Mouse (Mus musculus): ENCODE measurements at regions not wholly inside any gene's neighbourhood (a gene's known extent, or its start where the extent isn't known, plus 50 kb on each side); places are given as distances from the start of the nearest gene placed in this dataset.

DNA sequence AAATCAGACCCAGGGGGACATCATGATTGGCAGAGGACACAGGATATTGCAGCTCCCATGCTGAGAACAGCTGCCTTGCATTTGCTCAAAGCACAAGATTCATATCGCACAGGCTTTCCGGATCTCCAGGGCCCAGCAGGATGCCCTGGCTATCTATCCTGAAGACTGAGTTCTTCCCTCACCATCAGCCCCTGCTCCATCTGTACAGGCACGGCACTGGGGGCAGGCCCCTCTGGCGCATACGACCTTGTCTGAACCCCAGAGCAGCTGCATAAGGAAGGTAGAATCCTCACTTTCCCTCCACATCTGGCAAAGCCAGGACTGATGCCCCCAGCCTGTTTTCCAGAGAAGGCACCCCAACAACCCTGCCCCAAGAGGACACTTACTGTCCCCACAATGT, 266.8 kb downstream of the Tns1 start:
- no peak overlapping the region for H3K27ac ChIP-seq
- no peak overlapping the region for H3K4me3 ChIP-seq
- TF ChIP-seq CTCF (IDR thresholded peaks at IDR 0.05), result no peak
- DNase-seq, result no peak
- intact Hi-C loops (cut with DNase I), result no loop called here

- no peak overlapping the region for H3K4me3 ChIP-seq
- intact Hi-C loops (cut with DNase I), result no loop called here
- no peak for DNase-seq
- H3K27ac ChIP-seq, result no peak overlapping the region
- TF ChIP-seq CTCF (IDR thresholded peaks at IDR 0.05), result no peak
Measured at GRCm38 (mm10) chr1:73856811-73857210, 267.4 kb downstream of the Tns1 start.

GRCm38 (mm10) chr1:73855306-73855705, 268.9 kb downstream of the Tns1 start:
- Histone ChIP-seq H3K27ac (no peak overlapping the region), H3K4me3 (no peak overlapping the region)
- DNase-seq, result no peak
- no peak for TF ChIP-seq CTCF (IDR thresholded peaks at IDR 0.05)
- intact Hi-C loops (cut with DNase I), result no loop called here

DNA sequence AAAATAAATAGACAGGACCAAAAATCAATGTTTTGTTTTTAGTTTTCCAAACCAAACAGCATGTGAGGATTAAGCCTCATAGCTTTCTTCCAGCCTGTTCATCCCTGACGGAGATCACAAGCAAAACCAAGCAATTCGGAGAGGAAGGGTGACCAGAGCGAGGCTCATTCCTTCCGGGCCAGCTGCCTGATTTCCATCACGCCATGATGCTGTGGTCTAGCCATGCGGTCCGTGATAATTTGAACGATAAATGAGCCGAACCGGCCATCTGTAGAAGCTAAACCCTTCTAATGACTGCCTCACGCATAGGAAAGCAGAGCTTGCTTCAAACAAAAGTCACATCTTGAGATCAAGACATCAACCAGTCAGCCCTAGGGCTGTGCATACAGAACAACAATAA, 270.4 kb downstream of the Tns1 start:
- TF ChIP-seq CTCF (IDR thresholded peaks at IDR 0.05), result no peak
- Histone ChIP-seq H3K4me3 (no peak overlapping the region), H3K27ac (no peak overlapping the region)
- no peak for DNase-seq
- intact Hi-C loops (cut with DNase I), result no loop called here

GRCm38 (mm10) chr1:73850173-73851014, 273.9 kb downstream of the Tns1 start:
- H3K27ac ChIP-seq, result no peak overlapping the region
- TF ChIP-seq CTCF (IDR thresholded peaks at IDR 0.05), result no peak
- H3K4me3 ChIP-seq, result no peak overlapping the region
- no peak for DNase-seq
- intact Hi-C loops (cut with DNase I), result no loop called here

GRCm38 (mm10) chr1:73848370-73848769, 275.9 kb downstream of the Tns1 start:
- TF ChIP-seq CTCF (IDR thresholded peaks at IDR 0.05), result no peak
- intact Hi-C loops (cut with DNase I), result no loop called here
- Histone ChIP-seq H3K27ac (no peak overlapping the region), H3K4me3 (no peak overlapping the region)
- DNase-seq, result no peak

DNA sequence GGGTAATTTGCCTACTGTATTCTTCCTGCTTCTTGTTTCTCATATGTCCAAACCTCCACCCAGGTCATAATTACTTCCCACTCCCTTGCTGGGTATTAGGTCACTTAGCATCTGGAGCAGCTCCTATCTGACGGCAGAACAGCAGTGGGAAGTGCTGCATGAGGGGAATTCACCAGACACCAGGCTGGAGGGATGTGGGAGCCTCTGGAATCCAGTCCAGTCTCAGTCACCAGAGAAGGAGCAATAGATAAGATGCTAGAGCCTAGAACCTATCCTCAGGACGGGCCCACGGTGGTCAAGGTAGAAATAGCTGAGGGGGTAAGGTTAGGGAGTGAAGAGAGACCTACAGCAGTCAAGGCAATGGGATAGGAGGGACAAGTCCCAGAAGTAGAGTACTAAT, 277.1 kb downstream of the Tns1 start:
- H3K4me3 ChIP-seq, result no peak overlapping the region
- intact Hi-C loops (cut with DNase I), result no loop called here
- no peak for TF ChIP-seq CTCF (IDR thresholded peaks at IDR 0.05)
- no peak overlapping the region for H3K27ac ChIP-seq
- no peak for DNase-seq

GRCm38 (mm10) chr1:73845115-73845514, 279.1 kb downstream of the Tns1 start:
- intact Hi-C loops (cut with DNase I), result no loop called here
- Histone ChIP-seq H3K4me3 (no peak overlapping the region), H3K27ac (no peak overlapping the region)
- DNase-seq, result no peak
- TF ChIP-seq CTCF (IDR thresholded peaks at IDR 0.05), result no peak

DNA sequence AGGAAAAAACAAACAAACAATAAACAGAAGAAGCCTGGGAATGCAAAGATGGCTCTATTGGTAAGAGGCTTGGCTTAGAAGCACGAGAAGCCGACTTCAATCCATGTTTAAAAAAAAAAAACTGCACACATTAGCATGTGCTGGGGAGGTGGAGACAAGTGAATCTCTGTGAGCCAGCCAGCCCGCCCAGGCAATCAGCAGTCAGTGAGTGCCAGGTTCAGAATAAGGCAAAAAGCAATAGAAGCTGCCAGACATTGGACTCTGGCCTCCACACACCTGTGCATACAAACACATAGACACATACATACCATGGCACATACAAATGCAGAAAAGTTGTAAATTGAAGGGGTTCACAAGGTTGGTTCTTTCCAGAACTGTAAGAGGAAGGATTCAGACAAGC, 279.7 kb downstream of the Tns1 start:
- no peak for TF ChIP-seq CTCF (IDR thresholded peaks at IDR 0.05)
- DNase-seq, result no peak
- Histone ChIP-seq H3K27ac (no peak overlapping the region), H3K4me3 (no peak overlapping the region)
- intact Hi-C loops (cut with DNase I), result no loop called here

DNA sequence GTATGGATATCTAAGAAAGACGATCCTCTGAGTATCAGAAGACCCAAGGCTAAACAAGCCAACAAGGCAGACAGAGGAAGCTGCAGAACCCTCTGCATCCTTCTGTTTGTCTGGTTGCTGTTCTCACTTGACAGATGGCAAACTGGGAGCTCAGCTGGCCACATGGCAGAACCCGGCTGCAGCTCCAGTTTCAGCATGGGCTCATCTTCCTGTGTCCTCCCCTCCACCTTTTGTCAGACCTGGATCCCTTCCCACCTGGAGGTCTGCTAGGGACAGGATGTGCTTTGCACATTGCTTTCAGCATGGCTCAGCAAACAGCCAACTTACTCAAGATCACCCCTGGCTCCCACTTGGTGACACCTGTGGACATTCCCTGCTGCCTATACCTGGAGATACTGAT, 284.9 kb downstream of the Tns1 start:
- TF ChIP-seq CTCF (IDR thresholded peaks at IDR 0.05), result no peak
- intact Hi-C loops (cut with DNase I), result no loop called here
- Histone ChIP-seq H3K27ac (peak overlapping the region; percentile 63), H3K4me3 (no peak overlapping the region)
- peak; percentile 68 for DNase-seq

DNA sequence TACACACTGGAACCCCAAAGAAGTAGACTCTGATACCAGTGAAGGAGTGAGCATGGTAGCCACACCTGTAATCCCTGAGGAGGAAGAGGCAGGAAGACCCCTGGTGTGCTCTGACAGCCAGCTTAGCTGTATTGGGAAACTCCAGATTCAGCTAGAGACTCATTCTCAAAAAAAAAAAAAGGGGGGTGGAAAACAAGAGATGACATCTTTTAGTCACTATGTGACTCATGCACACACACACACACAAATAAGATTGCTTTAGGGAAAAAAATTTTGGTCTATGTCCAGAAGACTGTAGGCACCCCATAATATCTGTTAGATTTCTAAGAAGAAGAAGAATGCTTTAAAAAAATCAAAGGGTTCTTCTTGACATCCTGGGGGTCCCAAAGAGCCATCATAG, 287.6 kb downstream of the Tns1 start:
- no peak for TF ChIP-seq CTCF (IDR thresholded peaks at IDR 0.05)
- intact Hi-C loops (cut with DNase I), result no loop called here

DNA sequence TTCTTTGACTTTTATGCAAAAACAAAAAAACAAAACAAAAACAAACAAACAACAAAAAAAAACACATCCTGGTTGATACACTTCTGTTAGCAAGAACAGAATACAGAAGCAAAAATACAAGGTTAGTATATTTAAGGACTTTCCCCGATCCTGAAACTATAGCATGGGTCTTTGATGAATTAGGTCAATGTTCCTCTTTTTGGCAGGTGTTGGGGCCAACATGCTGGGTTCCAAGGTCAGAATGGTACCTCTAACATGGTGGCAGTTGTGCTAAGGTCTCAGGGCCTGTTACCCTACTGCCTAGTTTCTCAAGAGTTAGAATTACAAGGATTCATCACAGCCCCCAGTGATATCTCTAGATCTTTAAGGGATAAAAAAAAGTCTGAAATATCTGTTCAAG, 289.7 kb downstream of the Tns1 start:
- TF ChIP-seq CTCF (IDR thresholded peaks at IDR 0.05), result no peak
- DNase-seq, result no peak
- Histone ChIP-seq H3K27ac (no peak overlapping the region), H3K4me3 (no peak overlapping the region)
- intact Hi-C loops (cut with DNase I), result no loop called here

More for the DNA sequence above, 287.6 kb downstream of the Tns1 start:
- DNase-seq, result no peak
- Histone ChIP-seq H3K4me3 (no peak overlapping the region), H3K27ac (no peak overlapping the region)

GRCm38 (mm10) chr1:73830486-73831132, 293.6 kb downstream of the Tns1 start:
- no peak for TF ChIP-seq CTCF (IDR thresholded peaks at IDR 0.05)
- intact Hi-C loops (cut with DNase I), result no loop called here
- H3K27ac ChIP-seq, result no peak overlapping the region
- DNase-seq, result no peak
- H3K4me3 ChIP-seq, result no peak overlapping the region

Data from gastrocnemius, adult 2 months (tissue).